Mouse (Mus musculus) brain, embryonic 14.5 days (tissue): ENCODE data around the gene Cacnb1.

Source experiments
- CTCF ChIP-seq: fragments of 200-500 bp; IDR thresholded peaks from 2 replicates; pipeline ENCODE4 v1.5.1; 2012; ENCODE audit warnings: inconsistent platforms, mild to moderate bottlenecking, moderate library complexity, borderline replicate concordance; ENCODE audit not compliant: insufficient read depth, insufficient read length; ENCODE audit errors: extremely low read depth
- POLR2A ChIP-seq: fragments of 200-500 bp; IDR thresholded peaks from 2 replicates; pipeline ENCODE4 v1.6.1; 2012; ENCODE audit warnings: mild to moderate bottlenecking, inconsistent platforms, borderline replicate concordance; ENCODE audit not compliant: poor library complexity, insufficient read depth, insufficient read length, severe bottlenecking; ENCODE audit errors: extremely low read depth

DNA sequence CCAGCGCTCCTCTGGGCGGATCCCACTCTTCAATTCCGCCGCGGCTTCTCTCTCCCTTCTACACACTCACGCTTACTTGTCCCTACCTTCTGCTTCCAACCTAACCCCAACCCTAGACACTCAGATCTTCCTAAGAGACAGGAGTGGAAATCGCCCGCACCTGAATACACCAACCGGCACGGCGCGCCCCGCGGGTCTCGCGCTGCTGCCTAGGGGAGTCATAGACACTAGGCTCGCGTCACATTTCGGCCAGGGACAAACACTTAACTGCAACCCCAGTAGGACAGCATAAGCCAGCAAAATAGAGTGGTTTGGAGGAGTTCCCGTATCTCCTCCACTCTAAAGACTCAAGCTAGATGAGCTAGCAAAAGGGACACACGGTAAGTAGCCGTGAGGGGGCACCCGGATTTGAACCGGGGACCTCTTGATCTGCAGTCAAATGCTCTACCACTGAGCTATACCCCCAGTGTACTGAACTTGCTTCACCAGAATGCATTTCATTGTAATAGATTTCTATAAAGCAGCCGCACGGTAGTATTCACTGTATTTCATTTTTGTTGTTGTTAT, 34.2 kb downstream of the Cacnb1 start:
- TF ChIP-seq POLR2A (no peak), CTCF (no peak)
